Mouse (Mus musculus): ENCODE measurements around the gene Mogat2.

- no peak for TF ChIP-seq CTCF (conservative IDR thresholded peaks at IDR 0.05; ENCODE audit: low read length)
- TF ChIP-seq POU5F1 (IDR thresholded peaks at IDR 0.05; ENCODE audit: borderline replicate concordance, low read length), result no peak
These were observed 49.8 kb downstream of the Mogat2 start for GRCm38 (mm10) chr7:99188630-99189029.
